Mouse (Mus musculus): ENCODE measurements around the gene Cbr3. TPM values are rescaled to one million over a fixed set of nuclear protein-coding genes. Genes with fewer than 3 reads are reported as not detected.
"Not testable (repeated sequence)": the region's sequence is repeated elsewhere in the genome, so short reads cannot be mapped to it uniquely, and the experiment has no call there.

The Cbr3 gene
- polyA plus RNA-seq, 1 experiment: not detected

- TF ChIP-seq TAL1 (IDR thresholded peaks at IDR 0.05; ENCODE audit: low read length) (no peak), GATA1 (IDR thresholded peaks at IDR 0.05; ENCODE audit: low read length) (no peak)
- Histone ChIP-seq H3K4me1 (ENCODE audit: control insufficient read depth) (peaks cover 4% of the 10 kb centered on the region), H3K36me3 (ENCODE audit: control insufficient read depth) (no peaks in the 10 kb centered on the region), H3K27me3 (ENCODE audit: control insufficient read depth) (peaks cover 64% of the 10 kb centered on the region), H3K9me3 (ENCODE audit: control insufficient read depth, low read length) (peaks cover 8% of the 10 kb centered on the region), H3K4me3 (replicated peaks) (no peak overlapping the region)
Measured at GRCm38 (mm10) chr16:93679165-93679564, 3.9 kb upstream of the Cbr3 start.

DNA sequence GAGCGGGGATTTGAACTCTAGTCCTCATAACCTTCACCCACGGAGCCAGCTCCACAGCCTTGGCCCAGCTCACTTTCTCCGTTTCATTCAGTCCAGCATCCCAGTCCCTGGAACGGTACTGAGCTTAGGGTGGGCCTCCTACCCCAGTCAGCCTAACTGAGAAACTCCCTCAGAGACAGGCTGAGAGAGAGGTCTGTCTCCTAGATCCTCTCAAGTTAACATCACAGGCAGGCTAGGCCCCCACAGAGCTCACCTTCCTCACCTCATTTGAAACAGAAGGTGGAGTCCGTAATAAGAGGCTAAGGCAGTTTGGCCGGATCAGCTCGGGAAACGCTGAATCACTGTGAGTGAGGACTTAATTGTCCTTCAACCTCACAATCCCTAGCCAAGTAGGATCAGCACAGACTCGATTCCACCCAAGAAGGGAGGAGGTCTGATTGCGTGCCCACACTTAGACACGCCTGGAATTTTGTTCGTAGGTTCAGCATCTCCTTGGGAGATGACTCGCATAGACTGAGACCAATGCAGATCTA, 793 bp upstream of the Cbr3 start:
- Histone ChIP-seq H3K9me3 (ENCODE audit: control insufficient read depth, low read length) (peaks cover 15% of the 10 kb centered on the region), H3K4me3 (replicated peaks) (no peak overlapping the region), H3K4me1 (ENCODE audit: control insufficient read depth) (peaks cover 4% of the 10 kb centered on the region), H3K36me3 (ENCODE audit: control insufficient read depth) (no peaks in the 10 kb centered on the region), H3K27me3 (ENCODE audit: control insufficient read depth) (peaks cover 81% of the 10 kb centered on the region)
- TF ChIP-seq TAL1 (IDR thresholded peaks at IDR 0.05; ENCODE audit: low read length): no peak
- TF ChIP-seq GATA1 (IDR thresholded peaks at IDR 0.05; ENCODE audit: low read length): no peak

DNA sequence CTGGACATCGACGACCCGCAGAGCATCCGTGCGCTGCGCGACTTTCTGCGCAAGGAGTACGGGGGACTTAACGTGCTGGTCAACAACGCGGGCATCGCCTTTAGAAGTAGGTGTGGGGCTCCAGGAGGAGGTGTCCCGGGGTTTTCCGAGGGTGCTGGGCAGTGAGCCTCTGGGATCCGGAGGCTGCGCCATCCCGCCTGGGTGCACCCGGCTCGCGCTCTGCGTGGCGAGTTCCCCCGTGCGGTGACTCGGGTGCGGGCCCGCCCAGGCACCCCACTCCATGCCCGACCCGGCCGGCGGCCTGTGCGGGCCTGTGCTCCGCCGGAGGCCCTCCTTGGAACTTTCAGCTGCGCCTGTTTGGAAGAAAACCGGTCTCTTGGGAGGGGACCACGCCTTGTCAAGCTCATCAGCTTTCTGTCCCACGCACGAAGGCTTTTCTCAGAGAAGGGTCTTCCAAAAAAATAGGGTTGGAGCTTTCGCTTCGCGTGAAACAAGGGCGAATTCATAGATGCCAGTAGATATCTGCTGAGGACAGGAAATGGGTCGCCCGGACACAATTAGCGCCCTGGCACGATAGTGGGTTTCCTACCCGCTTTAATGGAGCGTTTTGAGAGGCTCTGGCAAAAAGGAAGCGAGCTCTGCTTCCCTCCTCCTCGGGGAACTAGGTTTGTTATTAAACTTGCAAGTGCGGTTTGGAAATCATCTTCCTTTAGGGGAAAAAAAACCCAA, 657 bp downstream of the Cbr3 start:
- TF ChIP-seq GATA1 (IDR thresholded peaks at IDR 0.05; ENCODE audit: low read length) (no peak), TAL1 (IDR thresholded peaks at IDR 0.05; ENCODE audit: low read length) (no peak)
- Histone ChIP-seq H3K4me3 (replicated peaks) (no peak overlapping the region), H3K4me1 (ENCODE audit: control insufficient read depth) (peaks cover 4% of the 10 kb centered on the region), H3K36me3 (ENCODE audit: control insufficient read depth) (no peaks in the 10 kb centered on the region), H3K9me3 (ENCODE audit: control insufficient read depth, low read length) (peaks cover 14% of the 10 kb centered on the region), H3K27me3 (ENCODE audit: control insufficient read depth) (peaks cover 74% of the 10 kb centered on the region)

DNA sequence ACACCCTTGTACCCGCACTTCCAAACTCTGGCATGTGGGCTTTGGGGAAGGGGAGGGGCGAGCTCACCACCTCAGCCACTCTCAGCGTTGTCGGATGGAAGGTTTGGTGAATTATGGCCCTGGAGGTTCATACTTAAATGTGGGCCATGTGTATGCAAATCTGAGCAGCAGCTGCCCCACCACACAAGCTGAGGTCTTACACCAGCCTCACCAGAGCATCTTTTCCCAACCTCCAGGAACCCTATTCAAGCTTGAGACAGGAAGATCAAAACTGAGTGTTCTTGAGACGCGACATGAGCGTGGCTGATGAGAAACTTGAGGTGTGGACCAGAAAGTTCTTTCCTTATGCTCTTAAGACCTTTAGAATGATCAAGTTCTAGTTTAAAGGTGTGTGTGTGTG, 1.4 kb downstream of the Cbr3 start:
- TF ChIP-seq GATA1 (IDR thresholded peaks at IDR 0.05; ENCODE audit: low read length): no peak
- no peak for TF ChIP-seq TAL1 (IDR thresholded peaks at IDR 0.05; ENCODE audit: low read length)
- Histone ChIP-seq H3K9me3 (ENCODE audit: control insufficient read depth, low read length) (peaks cover 14% of the 10 kb centered on the region), H3K36me3 (ENCODE audit: control insufficient read depth) (no peaks in the 10 kb centered on the region), H3K4me1 (ENCODE audit: control insufficient read depth) (peaks cover 4% of the 10 kb centered on the region), H3K4me3 (replicated peaks) (no peak overlapping the region), H3K27me3 (ENCODE audit: control insufficient read depth) (peaks cover 67% of the 10 kb centered on the region)

DNA sequence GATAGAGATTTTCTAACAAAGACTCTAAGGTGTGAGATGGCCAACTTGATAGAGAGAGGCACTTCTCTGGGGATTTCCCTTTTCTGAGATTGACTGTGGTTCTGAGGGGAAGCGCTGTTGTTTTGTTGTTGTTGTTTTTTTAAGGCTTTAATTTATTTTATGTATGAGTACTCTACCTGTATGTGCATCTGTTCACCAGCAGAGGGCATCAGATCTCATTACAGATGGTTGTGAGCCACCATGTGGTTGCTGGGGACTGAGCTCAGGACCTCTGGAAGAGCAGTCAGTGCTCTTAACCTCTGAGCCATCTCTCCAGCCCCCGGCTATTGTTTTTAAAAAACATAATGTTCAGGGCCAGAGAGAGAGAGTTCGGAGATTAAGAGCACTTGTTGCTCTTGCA, 2.8 kb downstream of the Cbr3 start:
- not testable (repeated sequence) for H3K4me1 ChIP-seq (ENCODE audit: control insufficient read depth); H3K4me3 ChIP-seq (replicated peaks); H3K36me3 ChIP-seq (ENCODE audit: control insufficient read depth)
- Histone ChIP-seq H3K9me3 (ENCODE audit: control insufficient read depth, low read length) (peaks cover 14% of the 10 kb centered on the region), H3K27me3 (ENCODE audit: control insufficient read depth) (peaks cover 56% of the 10 kb centered on the region)

GRCm38 (mm10) chr16:93686421-93686820, 3.4 kb downstream of the Cbr3 start:
- TF ChIP-seq TAL1 (IDR thresholded peaks at IDR 0.05; ENCODE audit: low read length) (no peak), GATA1 (IDR thresholded peaks at IDR 0.05; ENCODE audit: low read length) (no peak)
- peaks cover 49% of the 10 kb centered on the region for H3K27me3 ChIP-seq (ENCODE audit: control insufficient read depth)
- H3K4me3 ChIP-seq (replicated peaks): no peak overlapping the region
- H3K4me1 ChIP-seq (ENCODE audit: control insufficient read depth): peaks cover 4% of the 10 kb centered on the region
- no peaks in the 10 kb centered on the region for H3K36me3 ChIP-seq (ENCODE audit: control insufficient read depth)
- H3K9me3 ChIP-seq (ENCODE audit: control insufficient read depth, low read length): peaks cover 14% of the 10 kb centered on the region

GRCm38 (mm10) chr16:93686945-93687344, 3.9 kb downstream of the Cbr3 start:
- no peak overlapping the region for H3K4me3 ChIP-seq (replicated peaks)
- peaks cover 4% of the 10 kb centered on the region for H3K4me1 ChIP-seq (ENCODE audit: control insufficient read depth)
- peaks cover 14% of the 10 kb centered on the region for H3K9me3 ChIP-seq (ENCODE audit: control insufficient read depth, low read length)
- TF ChIP-seq TAL1 (IDR thresholded peaks at IDR 0.05; ENCODE audit: low read length) (no peak), GATA1 (IDR thresholded peaks at IDR 0.05; ENCODE audit: low read length) (no peak)
- peaks cover 44% of the 10 kb centered on the region for H3K27me3 ChIP-seq (ENCODE audit: control insufficient read depth)
- no peaks in the 10 kb centered on the region for H3K36me3 ChIP-seq (ENCODE audit: control insufficient read depth)

DNA sequence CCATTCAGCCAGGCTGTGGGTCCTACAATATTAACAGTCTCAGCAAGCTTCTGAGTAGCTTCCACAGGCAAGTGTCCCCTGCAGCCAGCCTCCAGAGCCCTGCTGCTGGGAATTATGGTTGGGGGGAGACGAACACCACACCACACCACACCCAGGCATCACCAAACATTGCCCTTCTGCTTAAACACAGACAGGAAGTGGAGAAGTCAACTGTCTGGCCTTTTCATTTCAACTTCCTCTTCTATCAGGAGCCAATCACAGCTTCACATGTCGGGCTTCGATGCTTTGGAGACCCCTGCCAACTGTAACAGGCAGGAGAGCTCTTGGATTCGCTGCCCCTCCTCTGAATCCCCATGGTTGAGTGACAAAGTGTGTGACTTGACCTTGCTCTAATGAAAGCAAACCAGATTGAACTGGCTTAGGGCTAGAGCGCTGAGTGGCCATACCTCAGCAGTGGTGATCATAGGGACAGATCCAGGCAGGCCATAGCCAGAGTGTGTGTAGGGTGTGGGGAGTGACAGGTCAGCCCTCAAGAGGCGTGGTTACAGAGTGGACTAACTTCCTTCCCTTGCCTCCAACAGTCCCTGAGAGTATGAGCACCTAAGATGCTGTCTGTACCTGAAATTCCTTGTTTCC, 8.3 kb downstream of the Cbr3 start:
- H3K36me3 ChIP-seq (ENCODE audit: control insufficient read depth): no peaks in the 10 kb centered on the region
- TF ChIP-seq GATA1 (IDR thresholded peaks at IDR 0.05; ENCODE audit: low read length): no peak
- no peak for TF ChIP-seq TAL1 (IDR thresholded peaks at IDR 0.05; ENCODE audit: low read length)
- peaks cover 2% of the 10 kb centered on the region for H3K27me3 ChIP-seq (ENCODE audit: control insufficient read depth)
- H3K4me3 ChIP-seq (replicated peaks): no peak overlapping the region
- H3K9me3 ChIP-seq (ENCODE audit: control insufficient read depth, low read length): no peaks in the 10 kb centered on the region
- H3K4me1 ChIP-seq (ENCODE audit: control insufficient read depth): no peaks in the 10 kb centered on the region

DNA sequence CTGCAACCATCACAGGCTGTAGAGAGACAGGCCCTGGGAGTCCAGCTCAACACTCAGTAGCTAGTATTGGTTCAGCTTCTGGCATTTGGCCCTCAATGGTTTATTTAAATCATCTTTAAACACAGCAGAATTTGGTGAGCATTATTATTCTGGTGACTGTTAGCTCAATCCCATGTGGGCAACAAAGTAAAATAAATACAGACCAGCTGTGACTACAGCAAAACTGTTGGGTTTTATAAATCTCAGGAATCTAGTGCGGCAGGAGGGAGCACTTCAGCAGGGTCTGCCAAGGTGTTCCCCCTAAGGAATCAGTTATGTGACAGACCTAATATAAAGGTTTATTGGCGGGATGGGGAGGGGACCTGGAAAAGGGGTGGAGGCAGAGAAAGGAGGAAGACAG, 9.7 kb downstream of the Cbr3 start:
- no peaks in the 10 kb centered on the region; the same call in 1 of the 2 replicates for H3K27me3 ChIP-seq (ENCODE audit: control insufficient read depth)
- no peak for TF ChIP-seq TAL1 (IDR thresholded peaks at IDR 0.05; ENCODE audit: low read length)
- TF ChIP-seq GATA1 (IDR thresholded peaks at IDR 0.05; ENCODE audit: low read length): no peak
- no peaks in the 10 kb centered on the region for H3K36me3 ChIP-seq (ENCODE audit: control insufficient read depth)
- H3K4me3 ChIP-seq (replicated peaks): no peak overlapping the region
- H3K9me3 ChIP-seq (ENCODE audit: control insufficient read depth, low read length): no peaks in the 10 kb centered on the region
- no peaks in the 10 kb centered on the region for H3K4me1 ChIP-seq (ENCODE audit: control insufficient read depth)
